Mouse (Mus musculus) brain, embryonic 18.5 days (tissue): ENCODE measurements around the gene Clstn1.
A peak's percentile ranks its signal among the peaks of the same experiment; 100 is the strongest.

ENCODE experiments used
- DNase-seq: peaks from one replicate; pipeline ENCODE4 v3.0.0-alpha.2; 2012; ENCODE audit warnings: low read depth, low spot score

Gene Clstn1

DNA sequence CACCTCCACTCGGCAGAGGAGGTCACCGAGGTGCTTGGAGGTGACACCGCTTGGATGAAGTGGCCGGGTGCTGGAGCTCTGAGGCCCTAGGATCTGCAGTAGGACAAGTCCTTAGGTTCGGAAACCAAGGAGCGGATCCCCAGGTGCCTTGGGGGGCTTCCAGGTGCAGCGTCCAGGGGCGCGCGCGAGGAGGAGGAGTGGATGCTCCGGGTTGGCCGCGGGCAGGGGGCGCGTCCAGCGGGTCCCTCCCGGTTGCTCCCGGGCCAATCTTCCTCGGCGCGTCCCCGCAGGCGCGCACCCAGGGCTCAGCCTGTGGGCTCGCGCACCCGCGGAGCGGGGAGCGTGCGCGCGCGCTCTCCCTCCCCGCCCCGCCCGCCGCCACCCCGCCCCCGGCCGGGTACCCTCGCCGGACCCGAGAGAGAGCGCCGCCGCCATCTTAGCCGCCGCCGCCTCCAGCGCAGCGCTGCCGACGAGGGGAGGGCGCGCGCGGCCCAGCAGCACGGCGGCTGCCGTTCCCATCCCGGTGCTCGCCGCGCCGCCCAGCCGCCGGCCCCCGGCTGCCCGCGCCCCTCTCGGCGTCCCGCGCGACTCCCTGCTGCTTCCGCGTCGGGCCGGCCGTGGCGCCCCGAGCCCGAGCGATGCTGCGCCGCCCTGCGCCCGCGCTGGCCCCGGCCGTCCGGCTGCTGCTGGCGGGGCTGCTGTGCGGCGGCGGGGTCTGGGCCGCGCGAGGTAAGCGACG lies at the start of gene Clstn1:
Gene Clstn1 (plus strand): TSS at position 425 of the 739 bp plus-strand sequence.
- DNase-seq: no peak

GRCm38 (mm10) chr4:149539441-149539840 lies 46.8 kb upstream of the Clstn1 start:
- DNase-seq: no peak

GRCm38 (mm10) chr4:149541935-149542334 lies 44.3 kb upstream of the Clstn1 start:
- DNase-seq: no peak

DNA sequence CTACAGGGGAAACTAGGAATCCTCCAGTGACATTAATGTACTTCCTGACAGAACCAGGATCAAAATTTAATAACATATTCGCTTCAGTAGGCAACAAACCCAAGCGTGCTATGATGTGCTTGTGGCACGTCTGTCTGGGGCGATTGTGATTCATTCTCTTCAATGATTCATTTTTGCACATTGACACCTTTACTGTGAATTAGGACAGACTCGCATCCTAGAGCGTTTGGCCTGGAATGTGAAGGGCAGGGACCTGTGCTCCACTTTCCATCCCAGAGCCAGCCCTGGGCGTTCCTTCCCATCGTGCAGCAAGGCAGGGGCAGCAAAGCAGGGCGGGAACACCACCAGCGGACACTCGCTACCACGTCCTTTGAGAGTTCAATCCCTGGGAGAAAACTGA lies 43.8 kb upstream of the Clstn1 start:
- DNase-seq: no peak

- no peak for DNase-seq
These were observed 43.2 kb upstream of the Clstn1 start for GRCm38 (mm10) chr4:149542927-149543553.

- no peak for DNase-seq
These were observed 41.4 kb upstream of the Clstn1 start for GRCm38 (mm10) chr4:149544892-149545291.

DNA sequence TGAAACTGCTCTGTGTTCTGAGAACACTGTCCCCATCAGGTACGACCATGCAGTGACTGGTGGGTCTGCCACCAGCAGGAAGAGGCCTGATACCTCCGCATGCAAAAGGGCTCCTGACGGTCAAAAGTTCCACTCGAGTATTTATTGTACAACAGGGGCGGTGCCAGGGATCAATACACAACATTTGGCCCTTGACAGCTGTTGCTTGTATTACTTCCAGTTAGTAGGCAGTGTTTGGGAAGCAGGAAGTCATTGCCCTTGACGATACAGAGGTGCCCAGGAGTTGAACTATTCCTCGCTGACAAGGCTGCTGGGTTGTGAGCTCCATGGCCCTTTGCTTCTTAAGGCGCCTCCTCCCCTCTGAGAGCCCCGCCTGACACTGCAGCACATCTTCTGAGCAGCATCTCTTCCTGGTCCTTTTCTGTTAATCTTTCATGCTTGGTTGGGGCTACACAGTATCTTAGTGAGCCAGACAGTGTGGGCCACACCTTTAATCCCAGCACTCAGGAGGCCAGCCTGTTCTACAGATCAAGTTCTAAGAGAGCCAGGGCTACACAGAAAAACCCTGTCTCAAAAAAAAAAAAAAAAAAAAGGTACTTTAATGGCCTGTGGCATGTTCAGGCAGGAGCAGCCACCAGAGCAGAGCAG lies 39.3 kb upstream of the Clstn1 start:
- no peak for DNase-seq

DNA sequence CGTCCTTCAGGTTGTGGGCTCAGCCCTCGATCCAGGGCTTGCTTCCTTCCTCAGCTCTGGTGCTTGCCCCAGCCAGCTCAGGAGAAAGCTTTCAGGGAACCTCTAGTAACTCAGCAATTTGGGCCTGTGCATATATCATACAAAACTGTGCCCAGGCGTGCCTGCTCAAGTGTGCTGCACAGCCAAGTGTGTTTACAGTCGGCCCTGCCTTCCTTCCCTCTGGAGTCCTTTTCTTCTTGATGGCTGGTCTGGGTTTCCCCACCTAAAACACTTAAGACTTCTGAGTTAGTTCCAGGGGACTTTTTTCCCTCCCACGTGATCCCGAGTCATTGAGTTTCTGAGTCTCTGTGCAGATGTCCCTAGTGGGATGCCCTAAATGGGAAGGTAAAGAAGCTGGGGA lies 38.7 kb upstream of the Clstn1 start:
- no peak for DNase-seq

- peak; percentile 68 for DNase-seq
These were observed 36.9 kb upstream of the Clstn1 start for GRCm38 (mm10) chr4:149549221-149549925.

DNA sequence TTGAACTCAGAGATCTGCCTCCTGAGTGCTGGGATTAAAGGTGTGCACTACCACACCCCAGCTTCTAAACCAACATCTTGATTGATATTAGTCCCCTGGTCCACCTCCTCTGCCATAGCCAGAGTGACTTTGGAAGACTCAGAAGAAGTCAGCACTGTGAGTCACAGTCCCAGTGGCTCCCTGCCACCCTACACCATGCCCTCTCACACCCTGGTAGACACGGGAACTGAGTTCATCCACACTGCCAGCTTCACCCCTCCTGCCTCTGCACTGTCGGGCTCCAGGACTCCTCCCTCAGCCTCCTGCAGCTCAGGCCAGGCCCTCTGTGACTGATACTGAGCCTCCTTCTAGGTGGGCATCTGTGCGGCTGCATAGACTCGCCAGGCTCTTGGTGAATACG lies 35.4 kb upstream of the Clstn1 start:
- no peak for DNase-seq

- DNase-seq: no peak
These were observed 34.6 kb upstream of the Clstn1 start for GRCm38 (mm10) chr4:149551696-149552095.

GRCm38 (mm10) chr4:149553834-149554233 lies 32.4 kb upstream of the Clstn1 start:
- DNase-seq: no peak

- DNase-seq: no peak
These were observed 30.2 kb upstream of the Clstn1 start for GRCm38 (mm10) chr4:149556111-149556510.

GRCm38 (mm10) chr4:149557905-149558304 lies 28.4 kb upstream of the Clstn1 start:
- no peak for DNase-seq

GRCm38 (mm10) chr4:149558389-149558788 lies 27.9 kb upstream of the Clstn1 start:
- DNase-seq: no peak

DNA sequence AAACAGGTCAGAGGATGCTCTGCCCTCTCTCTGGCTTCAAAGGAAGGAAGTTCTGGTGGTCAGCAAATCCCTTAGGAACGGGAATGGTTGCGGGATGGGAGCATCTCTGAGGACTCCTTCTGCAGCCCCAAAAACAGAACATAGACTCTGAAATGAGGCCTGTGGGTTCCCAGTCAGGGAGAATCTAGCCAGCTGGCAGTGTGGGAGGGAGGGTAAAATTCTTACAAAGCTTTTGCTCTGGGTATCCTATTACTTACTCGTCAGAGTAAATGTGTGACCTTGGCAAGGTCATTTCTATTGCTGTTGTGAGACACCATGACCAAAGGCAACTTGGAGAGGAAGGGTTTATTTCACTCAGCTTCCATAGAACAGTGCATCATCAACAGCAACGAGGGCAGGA lies 24.9 kb upstream of the Clstn1 start:
- no peak for DNase-seq

GRCm38 (mm10) chr4:149561986-149562904 lies 24.0 kb upstream of the Clstn1 start:
- no peak for DNase-seq

- no peak for DNase-seq
These were observed 23.3 kb upstream of the Clstn1 start for GRCm38 (mm10) chr4:149562905-149563347.

DNA sequence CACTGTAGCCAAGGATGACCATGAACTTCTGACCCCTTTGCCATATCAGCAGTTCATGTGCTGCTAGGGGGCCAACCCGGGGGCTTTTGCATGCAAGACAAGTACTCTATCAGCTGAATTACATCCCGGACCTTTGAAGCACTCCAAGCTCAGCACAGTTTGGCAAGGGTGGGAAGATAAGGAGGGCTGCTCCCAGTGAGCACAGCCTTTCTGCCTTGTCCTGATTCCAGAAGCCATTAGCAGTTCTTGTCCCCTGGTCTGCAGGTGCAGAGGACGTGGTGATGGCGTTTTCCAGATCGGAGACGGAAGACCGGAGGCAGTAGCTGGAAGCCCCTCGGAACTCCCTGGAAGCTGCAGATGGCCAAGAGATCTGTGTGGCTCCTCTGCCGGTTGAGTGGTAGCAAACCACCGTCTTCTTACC lies 22.3 kb upstream of the Clstn1 start:
- DNase-seq: no peak

- no peak for DNase-seq
These were observed 21.5 kb upstream of the Clstn1 start for GRCm38 (mm10) chr4:149564452-149565407.
